Mouse (Mus musculus) liver, embryonic 14.5 days (tissue): ENCODE results near the gene Pias1. TPM values are rescaled to one million over a fixed set of nuclear protein-coding genes. Genes with fewer than 3 reads are reported as not detected.

ENCODE experiments used
- ATAC-seq: fragments of 200-750 bp; cut with Nextera tagmentation; 2 replicates; pipeline ENCODE4 v1.8.0; 2017; ENCODE audit warnings: moderate number of reproducible peaks, mild to moderate bottlenecking, moderate library complexity; ENCODE audit not compliant: insufficient read depth
- DNase-seq, 3 experiments: peaks; one replicate each; pipeline ENCODE4 v3.0.0-alpha.2; 2012 to 2013; ENCODE audit warnings: low read depth in 3 of 3, low spot score in 3 of 3
- H3K27ac ChIP-seq: fragments of 300-500 bp; sonication (generic); 2 replicates; pipeline ENCODE4 v1.5.1; 2014; ENCODE audit warnings: moderate library complexity, mild to moderate bottlenecking, control low read depth, inconsistent platforms
- H3K27me3 ChIP-seq: fragments of 300-500 bp; sonication (generic); 2 replicates; pipeline ENCODE4 v1.6.1; 2014; ENCODE audit warnings: mild to moderate bottlenecking, low read length, moderate library complexity; ENCODE audit not compliant: control insufficient read depth, insufficient read depth
- H3K36me3 ChIP-seq: fragments of 300-500 bp; sonication (generic); replicated peaks from 2 replicates; pipeline ENCODE4 v1.6.1; 2014; ENCODE audit warnings: low read depth; ENCODE audit not compliant: control insufficient read depth, insufficient read depth
- H3K4me1 ChIP-seq, 2 experiments: fragments of 200-500 bp in 1 of 2; fragments of 300-500 bp in 1 of 2; sonication (generic) in 1 of 2; replicated peaks; 2 replicates each; pipeline ENCODE4 v1.6.1; 2012 to 2014; ENCODE audit warnings: antibody characterized with exemption in 1 of 2, inconsistent platforms in 1 of 2, low read length in 1 of 2; ENCODE audit not compliant: control insufficient read depth in 2 of 2, insufficient read depth in 2 of 2
- H3K4me2 ChIP-seq: fragments of 300-500 bp; sonication (generic); 2 replicates; pipeline ENCODE4 v1.6.1; 2014; ENCODE audit warnings: low read depth, mild to moderate bottlenecking, control low read depth, moderate library complexity
- H3K4me3 ChIP-seq, 2 experiments: fragments of 200-500 bp in 1 of 2; fragments of 300-500 bp in 1 of 2; sonication (generic) in 1 of 2; 2 replicates each; pipeline ENCODE4 v1.5.1; 2012 to 2014; ENCODE audit warnings: low read depth in 2 of 2, low read length in 2 of 2, mild to moderate bottlenecking in 2 of 2, control low read depth in 1 of 2, inconsistent platforms in 1 of 2, moderate library complexity in 1 of 2; ENCODE audit not compliant: insufficient read depth in 1 of 2
- H3K9ac ChIP-seq: fragments of 300-500 bp; sonication (generic); replicated peaks from 2 replicates; pipeline ENCODE4 v1.6.1; 2014; ENCODE audit warnings: mild to moderate bottlenecking, control low read depth, moderate library complexity
- H3K9me3 ChIP-seq: fragments of 300-500 bp; sonication (generic); 2 replicates; pipeline ENCODE4 v1.6.1; 2016; ENCODE audit warnings: low read length, mixed read lengths; ENCODE audit not compliant: control insufficient read depth
- CTCF ChIP-seq: IDR thresholded peaks from 2 replicates; pipeline ENCODE4 v1.5.1; 2016; ENCODE audit warnings: antibody characterized with exemption, low read depth, control low read depth
- EP300 ChIP-seq: IDR thresholded peaks from 2 replicates; pipeline ENCODE4 v1.6.1; 2016; ENCODE audit warnings: antibody characterized with exemption, low read depth
- WGBS: fragments of 180-500 bp; shearing (Covaris S2); extraction: QIAGEN DNeasy Blood & Tissue Kit; methylation state at CpG from one replicate; pipeline ENCODE4 v1.1.7; 2014; ENCODE audit not compliant: insufficient replicate concordance; 5-methylcytosine and 5-hydroxymethylcytosine counted together
- polyA plus RNA-seq, 2 experiments: library from polyadenylated mRNA; depleted of rRNA in 1 of 2; stranded (reverse) in 1 of 2; unstranded in 1 of 2; fragments of >200 nt; fragmentation: Nextera tagmentation in 1 of 2; extraction: Ambion mirVana in 1 of 2; gene quantifications; 2 replicates each; pipeline versions ENCODE4 v1.2.1 to v1.2.3; 2012 to 2014

Pias1 gene
- polyA plus RNA-seq, 2 experiments = 9.5 to 22.0 TPM

- no peaks in the 10 kb centered on the region; the same call in 1 of the 2 replicates for H3K36me3 ChIP-seq
- 77% methylated on average over 6 of the region's 6 CpGs for WGBS
- H3K4me2 ChIP-seq = no peak overlapping the region
- DNase-seq = no peak
- H3K27ac ChIP-seq = no peak overlapping the region
- no peak overlapping the region for H3K9ac ChIP-seq
- no peaks in the 10 kb centered on the region for H3K9me3 ChIP-seq
- ATAC-seq = no peak
- no peaks in the 10 kb centered on the region for H3K4me1 ChIP-seq
- no peaks in the 10 kb centered on the region for H3K27me3 ChIP-seq
- no peak overlapping the region for H3K4me3 ChIP-seq
- TF ChIP-seq CTCF (no peak), EP300 (no peak)
Measured at GRCm38 (mm10) chr9:62945346-62945745, 42.4 kb downstream of the Pias1 start.

DNA sequence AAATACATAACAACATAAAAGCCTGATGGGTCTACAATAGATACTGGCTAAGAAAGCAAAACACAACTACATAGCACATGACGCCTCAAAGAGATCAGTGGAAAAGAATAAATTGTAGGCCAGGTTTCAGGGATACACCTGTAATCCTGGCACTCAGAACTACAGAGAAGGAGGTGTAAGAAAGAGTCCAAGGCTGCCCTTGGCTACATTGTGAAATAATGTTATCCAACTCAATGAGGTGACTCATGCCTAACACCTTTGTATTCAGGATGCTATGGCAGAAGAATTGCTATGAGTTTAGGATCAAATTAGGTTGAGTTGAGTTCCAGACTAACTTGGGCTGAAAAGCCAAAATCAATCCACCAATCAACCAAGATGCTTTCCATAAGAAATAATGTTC lies 43.7 kb downstream of the Pias1 start:
- no peaks in the 10 kb centered on the region for H3K4me1 ChIP-seq
- no peaks in the 10 kb centered on the region for H3K27me3 ChIP-seq
- DNase-seq = no peak
- H3K27ac ChIP-seq = no peak overlapping the region
- no peaks in the 10 kb centered on the region for H3K9me3 ChIP-seq
- TF ChIP-seq CTCF (no peak), EP300 (no peak)
- H3K4me3 ChIP-seq = no peak overlapping the region
- H3K4me2 ChIP-seq = no peak overlapping the region
- no peak for ATAC-seq
- H3K9ac ChIP-seq = no peak overlapping the region
- no peaks in the 10 kb centered on the region; the same call in 1 of the 2 replicates for H3K36me3 ChIP-seq
- 73% methylated on average over 1 of the region's 1 CpGs for WGBS

DNA sequence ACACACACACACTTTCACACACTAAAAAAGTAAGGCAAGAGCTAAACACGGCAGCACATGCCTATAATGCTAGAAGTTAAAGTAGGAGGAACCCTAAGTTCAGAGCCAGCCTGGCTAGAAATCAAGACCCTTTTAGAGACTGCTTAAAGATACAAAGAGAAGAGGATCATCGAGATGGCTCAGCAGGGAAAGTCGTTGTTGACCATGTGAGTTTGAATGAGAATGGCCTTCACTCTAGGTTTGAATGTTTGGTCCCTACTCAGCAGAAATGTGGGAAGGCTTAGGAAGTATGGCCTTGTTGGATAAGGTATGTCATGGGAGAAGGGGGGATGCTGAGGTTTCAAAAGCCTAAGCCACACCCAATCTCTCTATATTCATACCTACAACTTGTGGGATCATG lies 46.8 kb downstream of the Pias1 start:
- ATAC-seq (no peak), DNase-seq (no peak)
- TF ChIP-seq CTCF (no peak), EP300 (no peak)
- H3K4me1 ChIP-seq = 0 out of 4 replicates have a peak, but pooled peaks cover 0 to 3% of the 10 kb centered on the region in 2 experiments
- no peak overlapping the region for H3K9ac ChIP-seq
- no peaks in the 10 kb centered on the region for H3K36me3 ChIP-seq
- WGBS = 74% methylated on average over 3 of the region's 3 CpGs
- no peaks in the 10 kb centered on the region for H3K27me3 ChIP-seq
- H3K4me2 ChIP-seq = no peak overlapping the region
- no peaks in the 10 kb centered on the region for H3K9me3 ChIP-seq
- H3K4me3 ChIP-seq = no peak overlapping the region
- H3K27ac ChIP-seq = no peak overlapping the region

DNA sequence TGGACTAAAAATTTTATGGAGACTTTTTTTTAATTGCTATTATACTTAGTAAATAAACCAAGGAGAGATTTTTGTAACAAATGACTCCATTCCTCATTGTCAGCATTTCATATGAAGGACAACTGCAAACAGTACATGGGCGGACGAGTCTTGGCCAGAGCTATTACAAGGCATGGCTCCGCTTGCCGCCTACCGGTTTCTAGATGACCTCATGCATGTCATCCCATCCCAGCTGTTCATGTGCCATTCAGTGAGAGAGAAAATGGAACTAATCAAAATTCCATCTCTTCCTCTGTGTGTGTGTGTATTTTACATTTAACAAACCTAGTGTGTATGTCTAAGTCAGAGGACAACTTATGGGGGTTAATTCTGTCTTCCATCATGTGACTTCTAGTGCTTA lies 51.9 kb downstream of the Pias1 start:
- Histone ChIP-seq H3K4me3 (no peak overlapping the region), H3K27ac (no peak overlapping the region), H3K4me1 (peaks cover 5 to 12% of the 10 kb centered on the region in 2 experiments; a peak in 3 of 4 replicates), H3K9ac (no peak overlapping the region), H3K27me3 (no peaks in the 10 kb centered on the region), H3K36me3 (no peaks in the 10 kb centered on the region), H3K4me2 (no peak overlapping the region), H3K9me3 (no peaks in the 10 kb centered on the region)
- no peak for ATAC-seq
- DNase-seq = no peak
- WGBS = 90% methylated on average over 5 of the region's 5 CpGs
- TF ChIP-seq CTCF = no peak
- no peak for TF ChIP-seq EP300

- H3K4me2 ChIP-seq = no peak overlapping the region
- no peak overlapping the region for H3K4me3 ChIP-seq
- H3K36me3 ChIP-seq = no peaks in the 10 kb centered on the region
- 34% methylated on average over 2 of the region's 2 CpGs for WGBS
- DNase-seq (no peak), ATAC-seq (no peak)
- TF ChIP-seq EP300 (no peak), CTCF (no peak)
- no peak overlapping the region for H3K9ac ChIP-seq
- H3K27me3 ChIP-seq = no peaks in the 10 kb centered on the region
- no peak overlapping the region for H3K27ac ChIP-seq
- no peaks in the 10 kb centered on the region for H3K9me3 ChIP-seq
- H3K4me1 ChIP-seq = peaks cover 5 to 14% of the 10 kb centered on the region in 2 experiments; a peak in 3 of 4 replicates
Measured at GRCm38 (mm10) chr9:62934700-62935400, 52.9 kb downstream of the Pias1 start.
